Mouse (Mus musculus) midbrain, embryonic 14.5 days (tissue): ENCODE measurements around the gene Iqce. TPM values are rescaled to one million over a fixed set of nuclear protein-coding genes. Genes with fewer than 3 reads are reported as not detected.
A peak's percentile ranks its signal among the peaks of the same experiment; 100 is the strongest.

ENCODE experiments used
- ATAC-seq: fragments of 200-750 bp; cut with Nextera tagmentation; 2 replicates; pipeline ENCODE4 v1.8.0; 2017; ENCODE audit warnings: moderate number of reproducible peaks, moderate library complexity; ENCODE audit not compliant: low FRiP score, low TSS enrichment
- DNase-seq: peaks from one replicate; pipeline ENCODE4 v3.0.0-alpha.2; 2015
- H3K27ac ChIP-seq: fragments of 300-500 bp; sonication (generic); replicated peaks from 2 replicates; pipeline ENCODE4 v1.5.1; 2014; ENCODE audit warnings: mild to moderate bottlenecking, low read depth, low read length, moderate library complexity
- H3K27me3 ChIP-seq: fragments of 300-500 bp; sonication (generic); 2 replicates; pipeline ENCODE4 v1.6.1; 2014; ENCODE audit warnings: low read length, control low read depth, mixed read lengths; ENCODE audit not compliant: control insufficient read depth, insufficient read depth
- H3K36me3 ChIP-seq: fragments of 300-500 bp; sonication (generic); 2 replicates; pipeline ENCODE4 v1.6.1; 2014; ENCODE audit warnings: low read length, control low read depth; ENCODE audit not compliant: control insufficient read depth, insufficient read depth
- H3K4me1 ChIP-seq: fragments of 300-500 bp; sonication (generic); 2 replicates; pipeline ENCODE4 v1.6.1; 2014; ENCODE audit warnings: mild to moderate bottlenecking, antibody characterized with exemption, low read length, control low read depth; ENCODE audit not compliant: control insufficient read depth, insufficient read depth
- H3K4me2 ChIP-seq: fragments of 300-500 bp; sonication (generic); 2 replicates; pipeline ENCODE4 v1.6.1; 2014; ENCODE audit warnings: mild to moderate bottlenecking, low read length, moderate library complexity
- H3K4me3 ChIP-seq: fragments of 300-500 bp; sonication (generic); replicated peaks from 2 replicates; pipeline ENCODE4 v1.5.1; 2014; ENCODE audit warnings: low read depth, low read length
- H3K9ac ChIP-seq: fragments of 300-500 bp; sonication (generic); replicated peaks from 2 replicates; pipeline ENCODE4 v1.6.1; 2014; ENCODE audit warnings: mild to moderate bottlenecking, low read length, moderate library complexity
- H3K9me3 ChIP-seq: fragments of 300-500 bp; sonication (generic); 2 replicates; pipeline ENCODE4 v1.6.1; 2016; ENCODE audit warnings: low read length, control low read depth, mixed read lengths; ENCODE audit not compliant: control insufficient read depth
- WGBS: fragments of 180-500 bp; shearing (Covaris S2); extraction: QIAGEN DNeasy Blood & Tissue Kit; methylation state at CpG from one replicate; pipeline ENCODE4 v1.1.7; 2014; 5-methylcytosine and 5-hydroxymethylcytosine counted together
- polyA plus RNA-seq: library from polyadenylated mRNA; unstranded; fragments of >200 nt; fragmentation: Nextera tagmentation; extraction: Ambion mirVana; gene quantifications from 2 replicates; pipeline ENCODE4 v1.2.1, GENCODE M21; 2014

The Iqce gene
- polyA plus RNA-seq, 1 experiment from 2014 or later: 25.0 TPM

DNA sequence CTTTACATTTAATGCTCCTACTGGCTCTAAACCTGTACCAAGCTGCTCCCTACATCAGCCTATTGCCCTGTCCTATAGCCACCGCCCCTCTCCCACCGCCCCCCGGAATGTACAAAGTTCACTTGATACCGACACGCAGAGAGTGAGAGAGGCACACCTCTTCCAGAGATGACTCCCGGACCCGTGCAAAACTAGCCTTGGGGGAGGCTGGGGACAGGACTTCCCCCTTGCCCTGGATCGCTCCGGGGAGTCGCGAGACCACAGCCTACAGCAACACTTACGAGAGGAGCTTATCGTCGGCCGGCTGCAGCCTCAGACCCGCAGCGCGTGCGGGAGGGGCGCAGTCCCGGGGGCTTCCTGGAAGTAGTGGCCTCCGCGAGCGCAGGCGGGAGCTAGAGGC lies 517 bp downstream of the Iqce start:
- Histone ChIP-seq H3K36me3 (peaks cover 24% of the 10 kb centered on the region), H3K4me3 (peak overlapping the region; percentile 64), H3K9ac (peak overlapping the region; percentile 82), H3K27ac (peak overlapping the region; percentile 85), H3K27me3 (no peaks in the 10 kb centered on the region), H3K4me1 (peaks cover 22% of the 10 kb centered on the region), H3K9me3 (no peaks in the 10 kb centered on the region), H3K4me2 (peak overlapping the region; percentile 74)
- peak; percentile 0; the same call in 1 of the 2 replicates for ATAC-seq
- WGBS: under 1% methylated on average over 25 of the region's 25 CpGs
- DNase-seq: no peak

DNA sequence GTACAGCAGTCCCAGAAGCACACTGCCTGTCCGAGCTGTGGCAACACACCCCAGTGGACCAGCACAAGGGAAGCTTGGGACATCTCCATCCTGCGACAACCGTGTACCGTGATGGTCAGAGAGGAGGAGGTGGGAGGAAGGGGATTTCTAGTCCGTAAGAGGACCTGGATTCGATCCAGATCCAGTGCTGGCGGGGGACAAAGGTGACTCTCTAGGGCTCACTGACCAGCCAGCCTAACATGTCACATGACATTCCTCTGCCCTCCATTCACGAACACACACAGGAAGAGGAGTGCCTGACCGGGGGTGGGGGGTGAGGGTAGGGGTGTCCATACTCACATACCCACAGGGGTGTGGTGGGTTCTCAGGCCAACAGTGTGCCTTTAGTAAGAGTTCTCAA lies 2.4 kb downstream of the Iqce start:
- no peak for ATAC-seq
- no peaks in the 10 kb centered on the region for H3K27me3 ChIP-seq
- no peak overlapping the region for H3K4me3 ChIP-seq
- H3K27ac ChIP-seq: no peak overlapping the region
- peaks cover 14% of the 10 kb centered on the region for H3K4me1 ChIP-seq
- H3K36me3 ChIP-seq: peaks cover 32% of the 10 kb centered on the region
- no peak for DNase-seq
- no peaks in the 10 kb centered on the region for H3K9me3 ChIP-seq
- no peak overlapping the region for H3K9ac ChIP-seq
- H3K4me2 ChIP-seq: no peak overlapping the region
- 85% methylated on average over 9 of the region's 9 CpGs for WGBS

DNA sequence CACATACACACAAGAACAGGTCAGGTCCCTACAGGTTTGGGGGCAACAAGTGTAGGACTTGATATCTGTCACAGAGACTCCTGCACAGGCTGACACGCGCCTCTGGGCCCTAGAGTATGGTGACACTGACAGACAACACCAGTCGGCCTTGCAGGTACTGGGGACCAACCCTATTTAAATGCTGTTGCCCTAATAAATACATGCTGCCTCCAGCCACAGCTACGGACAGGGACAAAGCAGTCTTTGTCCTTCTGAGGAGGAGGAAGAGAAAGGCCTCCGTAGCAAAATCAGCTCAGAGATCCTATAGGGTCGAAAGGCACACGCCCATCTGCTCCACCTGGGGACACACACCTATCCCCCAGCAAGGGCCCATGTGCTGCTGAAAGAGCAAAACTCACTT lies 6.2 kb downstream of the Iqce start:
- Histone ChIP-seq H3K36me3 (peaks cover 50% of the 10 kb centered on the region), H3K27ac (no peak overlapping the region), H3K4me2 (no peak overlapping the region), H3K9ac (no peak overlapping the region), H3K4me3 (no peak overlapping the region), H3K27me3 (no peaks in the 10 kb centered on the region), H3K9me3 (no peaks in the 10 kb centered on the region), H3K4me1 (peaks cover 2% of the 10 kb centered on the region)
- ATAC-seq (no peak), DNase-seq (no peak)
- WGBS: 90% methylated on average over 7 of the region's 7 CpGs

DNA sequence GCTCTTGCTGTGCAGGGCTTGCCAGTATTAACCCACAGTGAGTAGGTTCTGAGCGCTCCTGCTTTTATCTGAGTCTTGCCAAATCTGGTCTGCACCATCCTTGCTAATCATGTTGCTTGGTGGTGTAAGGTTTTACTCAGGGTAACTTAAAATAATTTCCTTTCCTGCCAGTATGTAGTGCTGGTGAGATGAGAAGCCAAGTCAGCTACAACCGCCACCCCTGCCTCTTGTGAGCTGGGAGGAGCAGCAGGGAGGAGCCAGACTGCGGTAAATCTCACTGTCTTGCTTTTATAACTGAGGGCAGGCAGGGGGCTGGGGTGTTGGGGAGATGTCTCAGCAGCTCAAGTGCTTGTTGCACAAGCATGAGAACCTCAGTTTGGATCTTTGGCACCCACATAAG lies 13.7 kb downstream of the Iqce start:
- Histone ChIP-seq H3K27ac (no peak overlapping the region), H3K4me1 (no peaks in the 10 kb centered on the region), H3K4me3 (no peak overlapping the region), H3K9ac (no peak overlapping the region), H3K9me3 (no peaks in the 10 kb centered on the region), H3K27me3 (no peaks in the 10 kb centered on the region), H3K4me2 (no peak overlapping the region), H3K36me3 (peaks cover 58% of the 10 kb centered on the region)
- 84% methylated on average over 3 of the region's 3 CpGs for WGBS
- DNase-seq: no peak
- ATAC-seq: no peak

DNA sequence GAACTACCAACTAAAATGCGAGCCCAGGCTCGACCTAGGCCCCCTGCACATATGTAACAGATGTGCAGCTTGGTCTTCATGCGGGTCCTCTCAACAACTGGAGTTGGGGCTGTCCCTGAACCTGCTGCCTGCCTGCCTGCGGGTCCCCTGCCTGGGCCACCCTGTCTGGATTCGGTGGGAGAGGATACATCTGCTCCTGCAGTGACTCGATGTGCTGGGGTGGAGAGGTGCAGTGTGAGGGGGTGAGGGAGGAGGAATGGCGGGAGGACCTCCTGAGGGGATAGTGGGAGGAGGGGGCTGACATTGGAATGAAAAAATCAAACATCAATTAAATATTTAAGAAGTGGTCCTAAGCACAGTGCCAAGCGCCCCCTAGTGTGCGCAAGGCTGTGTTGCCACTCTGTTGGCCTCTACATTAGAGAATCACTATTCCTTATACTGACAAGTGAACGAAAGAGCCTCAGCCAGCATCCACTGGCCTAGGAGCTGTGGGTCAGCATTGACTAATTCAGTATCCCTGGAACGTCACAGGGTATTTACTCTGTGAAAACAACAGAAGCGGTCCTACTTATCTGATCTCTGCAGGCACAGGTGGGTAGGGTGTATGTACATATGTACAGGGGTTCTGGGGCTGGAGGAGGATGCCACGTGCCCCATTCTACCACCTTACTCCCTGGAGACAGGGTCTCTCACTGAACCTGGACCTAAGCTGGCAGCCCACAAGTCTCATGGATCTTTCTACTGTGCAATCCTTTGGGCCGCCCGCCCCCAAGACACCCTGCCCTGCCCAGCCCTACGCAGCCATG lies 17.6 kb downstream of the Iqce start:
- Histone ChIP-seq H3K4me1 (no peaks in the 10 kb centered on the region), H3K9me3 (no peaks in the 10 kb centered on the region), H3K27ac (no peak overlapping the region), H3K36me3 (peaks cover 49% of the 10 kb centered on the region), H3K4me3 (no peak overlapping the region), H3K27me3 (no peaks in the 10 kb centered on the region), H3K9ac (no peak overlapping the region), H3K4me2 (no peak overlapping the region)
- DNase-seq: peak; percentile 87
- 57% methylated on average over 16 of the region's 16 CpGs for WGBS
- ATAC-seq: peak; percentile 50; the same call in 1 of the 2 replicates

DNA sequence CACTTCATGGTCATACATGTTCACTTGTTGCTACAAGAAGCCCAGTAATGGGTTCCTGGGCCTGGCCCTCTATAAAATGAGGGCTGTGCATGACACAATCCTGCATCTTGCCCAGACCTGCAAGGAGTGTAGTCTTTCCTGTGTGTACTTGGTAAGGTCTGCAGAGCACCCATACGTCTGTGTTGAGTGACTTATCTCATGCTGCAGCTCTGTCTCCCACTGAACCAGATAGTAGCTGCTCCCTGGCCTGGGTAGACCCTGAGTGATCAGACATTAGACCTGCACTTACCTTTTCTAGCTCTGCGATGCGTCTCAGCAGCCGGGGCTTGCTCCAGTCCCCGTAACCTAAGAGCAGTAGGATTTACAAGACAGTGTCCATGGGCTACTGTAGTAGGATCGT lies 20.1 kb downstream of the Iqce start:
- Histone ChIP-seq H3K4me3 (no peak overlapping the region), H3K36me3 (peaks cover 50% of the 10 kb centered on the region), H3K9me3 (no peaks in the 10 kb centered on the region), H3K9ac (no peak overlapping the region), H3K27me3 (no peaks in the 10 kb centered on the region), H3K27ac (no peak overlapping the region), H3K4me2 (no peak overlapping the region), H3K4me1 (no peaks in the 10 kb centered on the region)
- DNase-seq (no peak), ATAC-seq (no peak)
- 94% methylated on average over 6 of the region's 6 CpGs for WGBS

DNA sequence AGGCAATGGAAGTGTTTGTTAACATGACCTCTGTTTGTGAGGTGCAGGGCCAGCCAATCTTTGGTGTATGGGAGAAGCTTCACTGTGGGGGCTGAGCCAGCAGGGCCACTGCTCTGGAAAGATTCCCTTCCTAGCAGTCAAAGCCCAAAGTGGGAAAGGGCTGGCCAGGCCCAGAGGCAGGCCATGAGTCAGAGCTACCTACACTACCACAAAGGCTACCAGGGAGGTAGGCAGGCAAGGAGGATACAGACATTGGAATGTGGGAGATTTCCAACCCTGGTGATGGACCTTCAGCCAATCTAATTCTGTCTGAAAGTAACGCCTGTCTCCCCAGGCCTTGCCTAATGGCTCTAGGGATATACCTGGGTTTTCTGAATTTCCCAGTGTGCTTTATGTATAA lies 21.2 kb downstream of the Iqce start:
- Histone ChIP-seq H3K9ac (no peak overlapping the region), H3K27ac (no peak overlapping the region), H3K4me2 (no peak overlapping the region), H3K9me3 (no peaks in the 10 kb centered on the region), H3K27me3 (no peaks in the 10 kb centered on the region), H3K36me3 (peaks cover 53% of the 10 kb centered on the region), H3K4me3 (no peak overlapping the region), H3K4me1 (no peaks in the 10 kb centered on the region)
- WGBS: 77% methylated on average over 1 of the region's 1 CpGs
- ATAC-seq (no peak), DNase-seq (no peak)

DNA sequence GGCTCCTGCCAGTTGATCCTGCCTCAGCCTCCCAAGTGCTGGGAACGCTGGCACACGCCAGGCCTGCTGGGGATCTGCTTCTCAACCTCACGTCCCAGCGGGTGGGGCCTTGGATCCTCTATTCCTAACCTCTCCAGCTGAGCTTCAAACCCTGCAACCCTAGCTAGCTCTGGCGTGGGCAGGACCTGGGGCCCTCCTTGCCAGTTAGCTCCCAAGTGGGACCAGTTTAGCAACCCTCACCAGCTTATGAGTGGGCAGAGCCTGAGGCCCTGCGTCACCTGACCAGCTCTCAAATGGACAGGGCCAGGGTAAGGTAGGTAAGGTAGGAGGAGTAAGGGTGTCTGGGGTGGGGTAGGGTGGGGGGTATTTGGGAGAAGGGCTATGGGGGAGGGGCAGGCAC lies 22.1 kb downstream of the Iqce start:
- Histone ChIP-seq H3K4me1 (no peaks in the 10 kb centered on the region), H3K9me3 (no peaks in the 10 kb centered on the region), H3K4me3 (no peak overlapping the region), H3K9ac (no peak overlapping the region), H3K27me3 (no peaks in the 10 kb centered on the region), H3K27ac (no peak overlapping the region), H3K4me2 (no peak overlapping the region), H3K36me3 (peaks cover 57% of the 10 kb centered on the region)
- 84% methylated on average over 6 of the region's 6 CpGs for WGBS
- no peak for DNase-seq
- no peak for ATAC-seq

DNA sequence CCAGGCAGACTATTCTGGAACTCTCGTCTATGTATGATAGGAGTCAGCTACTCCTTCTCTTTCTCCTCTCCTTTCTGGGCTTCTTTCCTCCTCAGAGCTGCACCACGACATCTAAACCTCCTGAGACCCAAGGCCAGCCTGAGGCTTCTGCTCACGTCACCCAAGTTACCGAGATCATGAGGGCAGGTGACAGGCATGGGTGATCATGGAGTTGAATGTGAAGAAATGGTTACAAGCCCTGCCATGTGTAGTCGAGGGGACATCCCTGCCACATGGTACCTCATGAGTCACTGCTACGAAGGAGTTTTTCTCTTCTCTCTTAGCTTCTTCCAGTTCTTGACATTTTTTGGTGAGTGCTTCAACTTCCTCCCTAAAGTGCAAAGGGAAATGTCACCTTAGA lies 25.0 kb downstream of the Iqce start:
- Histone ChIP-seq H3K4me1 (no peaks in the 10 kb centered on the region), H3K27me3 (no peaks in the 10 kb centered on the region), H3K4me3 (no peak overlapping the region), H3K9ac (no peak overlapping the region), H3K9me3 (no peaks in the 10 kb centered on the region), H3K36me3 (peaks cover 69% of the 10 kb centered on the region), H3K27ac (no peak overlapping the region), H3K4me2 (no peak overlapping the region)
- ATAC-seq: no peak
- no peak for DNase-seq
- WGBS: 93% methylated on average over 6 of the region's 6 CpGs
